Mouse (Mus musculus) cerebellum, adult 9-10 months (tissue): Measurements from ENCODE around the gene Gm17175.
"Not testable (repeated sequence)": the region's sequence is repeated elsewhere in the genome, so short reads cannot be mapped to it uniquely, and the experiment has no call there.

Experiments used
- DNase-seq: peaks from one replicate; pipeline ENCODE4 v3.0.0; 2022

Gm17175 gene

DNA sequence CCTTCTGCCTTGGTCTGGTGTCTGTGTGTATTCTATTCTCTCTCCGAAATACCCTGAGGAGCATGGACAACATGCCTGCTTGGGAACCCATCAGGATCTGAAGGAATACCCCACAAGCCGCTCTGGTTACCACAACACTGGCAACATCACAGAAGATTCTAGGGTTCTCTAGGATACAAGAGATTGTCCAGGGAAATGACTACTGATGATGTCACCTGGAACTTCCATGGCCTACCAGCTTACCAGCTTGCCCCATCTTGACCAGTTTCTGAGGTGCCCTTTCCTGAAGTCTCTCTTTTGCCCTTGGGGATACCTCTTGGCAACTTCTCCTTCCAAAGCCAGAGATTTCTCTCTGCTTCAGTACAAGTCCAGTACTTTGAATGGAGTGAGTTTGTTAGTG, at the start of gene Gm17175:
TSS of gene Gm17175 (minus strand) at position 101 of the 400 bp plus-strand sequence.
- DNase-seq = not testable (repeated sequence)

DNA sequence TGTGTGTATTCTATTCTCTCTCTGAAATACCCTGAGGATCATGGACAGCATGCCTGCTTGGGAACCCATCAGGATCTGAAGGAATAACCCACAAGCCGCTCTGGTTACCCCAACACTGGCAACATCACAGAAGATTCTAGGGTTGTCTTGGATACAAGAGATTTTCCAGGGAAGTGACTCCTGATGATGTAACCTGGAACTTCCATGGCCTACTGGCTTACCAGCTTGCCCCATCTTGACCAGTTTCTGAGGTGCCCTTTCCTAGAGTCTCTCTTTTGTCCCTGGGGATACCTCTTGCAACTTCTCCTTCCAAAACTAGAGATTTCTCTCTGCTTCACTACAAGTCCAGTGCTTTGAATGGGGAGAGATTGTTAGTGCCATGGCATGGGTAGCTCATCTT, 37.3 kb upstream of the Gm17175 start, which contains the start of gene Gm17078:
TSS of gene Gm17078 (minus strand) at position 101 of the 400 bp plus-strand sequence.
- DNase-seq = no peak

DNA sequence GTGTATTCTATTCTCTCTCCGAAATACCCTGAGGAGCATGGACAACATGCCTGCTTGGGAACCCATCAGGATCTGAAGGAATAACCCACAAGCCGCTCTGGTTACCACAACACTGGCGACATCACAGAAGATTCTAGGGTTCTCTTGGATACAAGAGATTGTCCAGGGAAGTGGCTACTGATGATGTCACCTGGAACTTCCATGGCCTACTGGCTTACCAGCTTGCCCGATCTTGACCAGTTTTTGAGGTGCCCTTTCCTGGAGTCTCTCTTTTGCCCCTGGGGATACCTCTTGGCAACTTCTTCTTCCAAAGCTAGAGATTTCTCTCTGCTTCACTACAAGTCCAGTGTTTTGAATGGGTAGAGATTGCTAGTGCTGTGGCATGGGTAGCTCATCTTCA, 18.2 kb upstream of the Gm17175 start, which contains the start of gene Gm17174:
TSS of gene Gm17174 (minus strand) at position 101 of the 400 bp plus-strand sequence.
- not testable (repeated sequence) for DNase-seq

DNA sequence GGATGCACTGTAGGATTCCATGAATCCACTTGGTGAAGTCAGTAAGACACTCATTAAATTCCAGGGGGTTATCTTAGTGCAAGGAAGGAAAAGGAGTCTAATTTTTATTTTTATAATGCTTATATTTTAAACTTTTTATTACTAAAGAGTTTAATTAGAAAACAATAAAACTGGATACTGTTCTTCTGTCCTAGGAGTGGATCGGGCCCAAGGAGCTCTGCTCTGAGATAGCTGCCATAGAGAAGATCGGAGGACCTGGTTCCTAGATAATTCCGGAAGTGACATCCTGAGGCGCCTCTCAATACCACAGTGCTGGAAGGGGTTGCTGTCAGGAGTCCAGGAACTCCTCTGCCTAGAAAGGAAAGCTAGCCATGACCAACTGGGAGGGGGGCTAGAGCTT, 21.4 kb downstream of the Gm17175 start, which contains the start of gene Gm5622:
TSS of gene Gm5622 (plus strand) at position 301 of the 400 bp plus-strand sequence.
- no peak for DNase-seq
